Mouse (Mus musculus): ENCODE measurements around the gene Bola3. TPM values are rescaled to one million over a fixed set of nuclear protein-coding genes. Genes with fewer than 3 reads are reported as not detected.

Gene Bola3
- polyA plus RNA-seq, 1 experiment from 2014 or later: 297 TPM

- ATAC-seq (ENCODE audit: insufficient number of reproducible peaks, insufficient read depth, low FRiP score, low read depth): no peak
Measured at GRCm38 (mm10) chr6:83347916-83348315, 1.0 kb upstream of the Bola3 start.

GRCm38 (mm10) chr6:83349274-83349958 is 469 bp downstream of the Bola3 start:
- Histone ChIP-seq H3K9ac (ENCODE audit: low read length) (peak overlapping the region; percentile 94), H3K36me3 (ENCODE audit: control insufficient read depth, insufficient read depth, low read length) (peaks cover 28% of the 10 kb centered on the region), H3K4me3 (ENCODE audit: control insufficient read depth in 1 of 2, insufficient read depth in 1 of 2, low read depth in 1 of 2, low read length in 2 of 2) (peak overlapping the region; percentile 80 to 93), H3K4me1 (ENCODE audit: control insufficient read depth in 2 of 2, insufficient read depth in 2 of 2, low read length in 2 of 2) (peaks cover 7 to 12% of the 10 kb centered on the region in 2 experiments), H3K9me3 (ENCODE audit: control insufficient read depth, low read length) (no peaks in the 10 kb centered on the region), H3K27me3 (ENCODE audit: control insufficient read depth, insufficient read depth, low read length) (no peaks in the 10 kb centered on the region), H3K4me2 (ENCODE audit: low read length) (peak overlapping the region; percentile 76), H3K27ac (replicated peaks in 1 of 2; ENCODE audit: control insufficient read depth in 1 of 2, insufficient read depth in 1 of 2, low read depth in 2 of 2, low read length in 2 of 2) (peak overlapping the region; percentile 53 to 73)
- under 1% methylated on average over 40 of the region's 53 CpGs for WGBS
- peak; percentile 91 for ATAC-seq (ENCODE audit: insufficient number of reproducible peaks, insufficient read depth, low FRiP score, low read depth)

More at GRCm38 (mm10) chr6:83347916-83348315, 1.0 kb upstream of the Bola3 start:
- Histone ChIP-seq H3K9me3 (ENCODE audit: control insufficient read depth, low read length) (no peaks in the 10 kb centered on the region), H3K27ac (replicated peaks in 1 of 2; ENCODE audit: control insufficient read depth in 1 of 2, insufficient read depth in 1 of 2, low read depth in 2 of 2, low read length in 2 of 2) (no peak overlapping the region), H3K9ac (ENCODE audit: low read length) (no peak overlapping the region), H3K27me3 (ENCODE audit: control insufficient read depth, insufficient read depth, low read length) (no peaks in the 10 kb centered on the region), H3K4me2 (ENCODE audit: low read length) (no peak overlapping the region), H3K36me3 (ENCODE audit: control insufficient read depth, insufficient read depth, low read length) (peaks cover 17% of the 10 kb centered on the region), H3K4me3 (ENCODE audit: control insufficient read depth in 1 of 2, insufficient read depth in 1 of 2, low read depth in 1 of 2, low read length in 2 of 2) (no peak overlapping the region), H3K4me1 (ENCODE audit: control insufficient read depth in 2 of 2, insufficient read depth in 2 of 2, low read length in 2 of 2) (peaks cover 7 to 12% of the 10 kb centered on the region in 2 experiments)
- WGBS: 86% methylated on average over 3 of the region's 3 CpGs

- Histone ChIP-seq H3K27ac (replicated peaks in 1 of 2; ENCODE audit: control insufficient read depth in 1 of 2, insufficient read depth in 1 of 2, low read depth in 2 of 2, low read length in 2 of 2) (0 out of 4 replicates have a peak overlapping the region, but pooled peaks of 1 of the 2 experiments have one; percentile 53), H3K4me2 (ENCODE audit: low read length) (peak overlapping the region; percentile 76), H3K9me3 (ENCODE audit: control insufficient read depth, low read length) (no peaks in the 10 kb centered on the region), H3K9ac (ENCODE audit: low read length) (peak overlapping the region; percentile 94), H3K36me3 (ENCODE audit: control insufficient read depth, insufficient read depth, low read length) (peaks cover 36% of the 10 kb centered on the region), H3K4me3 (ENCODE audit: control insufficient read depth in 1 of 2, insufficient read depth in 1 of 2, low read depth in 1 of 2, low read length in 2 of 2) (peak overlapping the region; percentile 80 to 93), H3K27me3 (ENCODE audit: control insufficient read depth, insufficient read depth, low read length) (no peaks in the 10 kb centered on the region), H3K4me1 (ENCODE audit: control insufficient read depth in 2 of 2, insufficient read depth in 2 of 2, low read length in 2 of 2) (peaks cover 7 to 12% of the 10 kb centered on the region in 2 experiments)
- ATAC-seq (ENCODE audit: insufficient number of reproducible peaks, insufficient read depth, low FRiP score, low read depth): no peak
- WGBS: 78% methylated on average over 7 of the region's 7 CpGs
Measured at GRCm38 (mm10) chr6:83350172-83350571, 1.2 kb downstream of the Bola3 start.

GRCm38 (mm10) chr6:83350851-83351405 is 2.0 kb downstream of the Bola3 start:
- no peak overlapping the region for H3K9ac ChIP-seq (ENCODE audit: low read length)
- H3K27me3 ChIP-seq (ENCODE audit: control insufficient read depth, insufficient read depth, low read length): no peaks in the 10 kb centered on the region
- H3K4me1 ChIP-seq (ENCODE audit: control insufficient read depth in 2 of 2, insufficient read depth in 2 of 2, low read length in 2 of 2): peaks cover 7 to 12% of the 10 kb centered on the region in 2 experiments
- 87% methylated on average over 16 of the region's 16 CpGs for WGBS
- ATAC-seq (ENCODE audit: insufficient number of reproducible peaks, insufficient read depth, low FRiP score, low read depth): no peak
- peaks cover 43% of the 10 kb centered on the region for H3K36me3 ChIP-seq (ENCODE audit: control insufficient read depth, insufficient read depth, low read length)
- no peak overlapping the region for H3K27ac ChIP-seq (replicated peaks in 1 of 2; ENCODE audit: control insufficient read depth in 1 of 2, insufficient read depth in 1 of 2, low read depth in 2 of 2, low read length in 2 of 2)
- no peaks in the 10 kb centered on the region for H3K9me3 ChIP-seq (ENCODE audit: control insufficient read depth, low read length)
- no peak overlapping the region for H3K4me2 ChIP-seq (ENCODE audit: low read length)
- H3K4me3 ChIP-seq (ENCODE audit: control insufficient read depth in 1 of 2, insufficient read depth in 1 of 2, low read depth in 1 of 2, low read length in 2 of 2): no peak overlapping the region

GRCm38 (mm10) chr6:83351490-83352160 is 2.7 kb downstream of the Bola3 start:
- H3K9ac ChIP-seq (ENCODE audit: low read length): no peak overlapping the region
- H3K27me3 ChIP-seq (ENCODE audit: control insufficient read depth, insufficient read depth, low read length): no peaks in the 10 kb centered on the region
- no peaks in the 10 kb centered on the region for H3K9me3 ChIP-seq (ENCODE audit: control insufficient read depth, low read length)
- WGBS: 82% methylated on average over 7 of the region's 7 CpGs
- H3K27ac ChIP-seq (replicated peaks in 1 of 2; ENCODE audit: control insufficient read depth in 1 of 2, insufficient read depth in 1 of 2, low read depth in 2 of 2, low read length in 2 of 2): no peak overlapping the region
- H3K4me2 ChIP-seq (ENCODE audit: low read length): no peak overlapping the region
- no peak overlapping the region for H3K4me3 ChIP-seq (ENCODE audit: control insufficient read depth in 1 of 2, insufficient read depth in 1 of 2, low read depth in 1 of 2, low read length in 2 of 2)
- ATAC-seq (ENCODE audit: insufficient number of reproducible peaks, insufficient read depth, low FRiP score, low read depth): no peak
- peaks cover 7 to 14% of the 10 kb centered on the region in 2 experiments for H3K4me1 ChIP-seq (ENCODE audit: control insufficient read depth in 2 of 2, insufficient read depth in 2 of 2, low read length in 2 of 2)
- H3K36me3 ChIP-seq (ENCODE audit: control insufficient read depth, insufficient read depth, low read length): peaks cover 44% of the 10 kb centered on the region

- H3K36me3 ChIP-seq (ENCODE audit: control insufficient read depth, insufficient read depth, low read length): peaks cover 51% of the 10 kb centered on the region
- WGBS: 95% methylated on average over 24 of the region's 24 CpGs
- H3K9me3 ChIP-seq (ENCODE audit: control insufficient read depth, low read length): no peaks in the 10 kb centered on the region
- H3K27ac ChIP-seq (replicated peaks in 1 of 2; ENCODE audit: control insufficient read depth in 1 of 2, insufficient read depth in 1 of 2, low read depth in 2 of 2, low read length in 2 of 2): no peak overlapping the region
- H3K4me2 ChIP-seq (ENCODE audit: low read length): no peak overlapping the region
- H3K4me1 ChIP-seq (ENCODE audit: control insufficient read depth in 2 of 2, insufficient read depth in 2 of 2, low read length in 2 of 2): peaks cover 7 to 16% of the 10 kb centered on the region in 2 experiments
- no peaks in the 10 kb centered on the region for H3K27me3 ChIP-seq (ENCODE audit: control insufficient read depth, insufficient read depth, low read length)
- no peak for ATAC-seq (ENCODE audit: insufficient number of reproducible peaks, insufficient read depth, low FRiP score, low read depth)
- H3K4me3 ChIP-seq (ENCODE audit: control insufficient read depth in 1 of 2, insufficient read depth in 1 of 2, low read depth in 1 of 2, low read length in 2 of 2): no peak overlapping the region
- H3K9ac ChIP-seq (ENCODE audit: low read length): no peak overlapping the region
Measured at GRCm38 (mm10) chr6:83352666-83353410, 3.9 kb downstream of the Bola3 start.
